ENCODE assay signal across 8 mouse cellular contexts in genomic region chr13:23309495-23310011, GRCm38 (mm10). TPM values are rescaled to one million over a fixed set of nuclear protein-coding genes. Genes with fewer than 3 reads are reported as not detected.
A peak's percentile ranks its signal among the peaks of the same experiment; 100 is the strongest.
DNase-seq lines count a peak whose midpoint lies in the region; ATAC-seq lines count a peak whose summit lies in the region.

No protein-coding gene starts in this region.

- WGBS in heart, embryonic 16.5 days, result 1% methylated on average over 28 of the region's 28 CpGs
- under 1% methylated on average over 28 of the region's 28 CpGs for WGBS in hindbrain, embryonic 11.5 days
- WGBS in midbrain, embryonic 11.5 days, result under 1% methylated on average over 28 of the region's 28 CpGs

- peak overlapping the region; percentile 35 for H3K4me3 ChIP-seq in heart, embryonic 16.5 days (ENCODE audit: low read length)
- peak overlapping the region; percentile 35 for H3K4me3 ChIP-seq in hindbrain, embryonic 11.5 days (ENCODE audit: low read depth, low read length)
- H3K4me3 ChIP-seq in midbrain, embryonic 11.5 days (ENCODE audit: low read depth, low read length), result peak overlapping the region; percentile 31

- ATAC-seq in heart, embryonic 16.5 days (replicated peaks; ENCODE audit: extremely low read depth, insufficient read depth, low FRiP score), result no peak
- 0 out of 2 replicates have a peak, but pooled peaks have one; percentile 18 for ATAC-seq in hindbrain, embryonic 11.5 days (ENCODE audit: low FRiP score)
- no peak for ATAC-seq in midbrain, embryonic 11.5 days (ENCODE audit: low FRiP score)

- no peaks in the 10 kb centered on the region for H3K9me3 ChIP-seq in heart, embryonic 16.5 days (replicated peaks; ENCODE audit: control insufficient read depth, low read length)
- no peaks in the 10 kb centered on the region for H3K9me3 ChIP-seq in hindbrain, embryonic 11.5 days (ENCODE audit: control insufficient read depth, low read length)
- no peaks in the 10 kb centered on the region for H3K9me3 ChIP-seq in midbrain, embryonic 11.5 days (ENCODE audit: control insufficient read depth, low read length)

- H3K27ac ChIP-seq in heart, embryonic 16.5 days (ENCODE audit: low read length), result no peak overlapping the region
- no peak overlapping the region for H3K27ac ChIP-seq in hindbrain, embryonic 11.5 days (ENCODE audit: low read depth, low read length)
- H3K27ac ChIP-seq in midbrain, embryonic 11.5 days (ENCODE audit: low read depth, low read length), result no peak overlapping the region

- intact Hi-C loops in gastrocnemius, postnatal 36 days (cut with DNase I), result no loop called here

- no peaks in the 10 kb centered on the region for H3K36me3 ChIP-seq in heart, embryonic 16.5 days (ENCODE audit: control insufficient read depth, insufficient read depth)
- no peaks in the 10 kb centered on the region for H3K36me3 ChIP-seq in hindbrain, embryonic 11.5 days (ENCODE audit: control insufficient read depth, insufficient read depth, low read length)
- no peaks in the 10 kb centered on the region for H3K36me3 ChIP-seq in midbrain, embryonic 11.5 days (ENCODE audit: control insufficient read depth, insufficient read depth, low read length)

- no peak for DNase-seq in heart, adult 8-10 months (ENCODE audit: low spot score)
- DNase-seq in R1 (ENCODE audit: low read depth, low spot score), result peak; percentile 78
- DNase-seq in hindbrain, embryonic 11.5 days (ENCODE audit: low spot score), result peak; percentile 71
- DNase-seq in midbrain, embryonic 11.5 days (ENCODE audit: low spot score, missing footprints), result peak; percentile 96
- DNase-seq in right cerebral cortex, postnatal 36 days (ENCODE audit: low spot score in 2 of 2), result no peak
- no peak for DNase-seq in adrenal gland, postnatal 25 days
- no peak for DNase-seq in gastrocnemius, postnatal 36 days

- peaks cover 63% of the 10 kb centered on the region for H3K27me3 ChIP-seq in heart, embryonic 16.5 days (ENCODE audit: control insufficient read depth, insufficient read depth, low read length)
- peaks cover 41% of the 10 kb centered on the region for H3K27me3 ChIP-seq in hindbrain, embryonic 11.5 days (ENCODE audit: control insufficient read depth, insufficient read depth, low read length)
- peaks cover 34% of the 10 kb centered on the region for H3K27me3 ChIP-seq in midbrain, embryonic 11.5 days (ENCODE audit: control insufficient read depth, insufficient read depth, low read length)

- peak overlapping the region; percentile 51 for H3K4me2 ChIP-seq in heart, embryonic 16.5 days (ENCODE audit: low read depth, low read length)
- H3K4me2 ChIP-seq in hindbrain, embryonic 11.5 days (replicated peaks; ENCODE audit: low read depth, low read length), result peak overlapping the region; percentile 64
- peak overlapping the region; percentile 66 for H3K4me2 ChIP-seq in midbrain, embryonic 11.5 days

- H3K9ac ChIP-seq in heart, embryonic 16.5 days (ENCODE audit: low read length), result no peak overlapping the region
- H3K9ac ChIP-seq in hindbrain, embryonic 11.5 days (ENCODE audit: low read depth, low read length), result no peak overlapping the region
- peak overlapping the region; percentile 46; the same call in 1 of the 2 replicates for H3K9ac ChIP-seq in midbrain, embryonic 11.5 days (ENCODE audit: low read length)

- H3K4me1 ChIP-seq in heart, embryonic 16.5 days (ENCODE audit: control insufficient read depth, insufficient read depth, low read length), result peaks cover 17% of the 10 kb centered on the region
- H3K4me1 ChIP-seq in hindbrain, embryonic 11.5 days (replicated peaks; ENCODE audit: control insufficient read depth, insufficient read depth, low read length), result peaks cover 3% of the 10 kb centered on the region
- H3K4me1 ChIP-seq in midbrain, embryonic 11.5 days (ENCODE audit: control insufficient read depth, insufficient read depth, low read length), result 0 out of 2 replicates have a peak, but pooled peaks cover 2% of the 10 kb centered on the region

RNA-seq across cellular contexts. Expression of gene Zfp322a, which starts 59.5 kb away (rescaled TPM):
- polyA plus RNA-seq in heart, embryonic 16.5 days (2015; fragmentation: Nextera tagmentation; extraction: Ambion mirVana), result 36.5 and 37.8 TPM in 2 replicates
- total RNA-seq in heart, adult 8-10 months (2022), result 10 to 100 TPM; 12.3 to 15.4 (median 14.7) TPM
- polyA plus RNA-seq in hindbrain, embryonic 11.5 days (2014; fragmentation: Nextera tagmentation; extraction: Ambion mirVana), result 65.0 and 65.6 TPM in 2 replicates
- 69.4 and 77.9 TPM in 2 replicates for polyA plus RNA-seq in midbrain, embryonic 11.5 days (2014; fragmentation: Nextera tagmentation; extraction: Ambion mirVana)
- total RNA-seq in adrenal gland, postnatal 25 days (2021), result 19.7 and 30.1 TPM in 2 replicates
- total RNA-seq in gastrocnemius, postnatal 36 days (2021), result 10 to 100 TPM in 1 of 2 experiments, 1 to 10 TPM in 1; 8.4 to 11.1 TPM

Comparison
In these comparisons a context has a peak if more than half of its experiments do, and no peak if none do; other contexts are left out.
1. DNase-seq: peak in R1 (single experiment), hindbrain, embryonic 11.5 days (single experiment) and midbrain, embryonic 11.5 days (single experiment); none in heart, adult 8-10 months (single experiment), right cerebral cortex, postnatal 36 days (0 of 2), adrenal gland, postnatal 25 days (single experiment) and gastrocnemius, postnatal 36 days (0 of 2).
2. Peak in every context shown above with its lines, with median percentiles within 50 percentile points of each other: H3K4me2 ChIP-seq and H3K4me3 ChIP-seq.